Mouse (Mus musculus) A20 (cell line): ENCODE results near the gene Cnih3.

ENCODE experiments used
- DNase-seq: peaks from one replicate; pipeline ENCODE4 v3.0.0-alpha.2; 2011; ENCODE audit warnings: low read depth, low spot score

Gene Cnih3

GRCm38 (mm10) chr1:181352367-181353199 lies at the start of gene Cnih3:
Gene Cnih3 (plus strand): TSS chr1:181352628.
- no peak for DNase-seq

- DNase-seq, result no peak
Observed at GRCm38 (mm10) chr1:181307981-181308380, 44.4 kb upstream of the Cnih3 start.

- DNase-seq, result no peak
Observed at GRCm38 (mm10) chr1:181310712-181311111, 41.7 kb upstream of the Cnih3 start.

- no peak for DNase-seq
Observed at GRCm38 (mm10) chr1:181312115-181313045, 40.0 kb upstream of the Cnih3 start.

GRCm38 (mm10) chr1:181313046-181313415 lies 39.4 kb upstream of the Cnih3 start:
- peak; percentile 73 for DNase-seq

GRCm38 (mm10) chr1:181314301-181314700 lies 38.1 kb upstream of the Cnih3 start:
- DNase-seq, result no peak

GRCm38 (mm10) chr1:181315350-181315749 lies 37.1 kb upstream of the Cnih3 start:
- DNase-seq, result no peak

GRCm38 (mm10) chr1:181316571-181316970 lies 35.9 kb upstream of the Cnih3 start:
- peak; percentile 60 for DNase-seq

GRCm38 (mm10) chr1:181319466-181319865 lies 33.0 kb upstream of the Cnih3 start:
- DNase-seq, result no peak

GRCm38 (mm10) chr1:181321149-181321548 lies 31.3 kb upstream of the Cnih3 start:
- no peak for DNase-seq

- no peak for DNase-seq
Observed at GRCm38 (mm10) chr1:181323134-181323533, 29.3 kb upstream of the Cnih3 start.

- DNase-seq, result peak; percentile 10
Observed at GRCm38 (mm10) chr1:181327137-181327536, 25.3 kb upstream of the Cnih3 start.

- no peak for DNase-seq
Observed at GRCm38 (mm10) chr1:181327636-181328420, 24.6 kb upstream of the Cnih3 start.

GRCm38 (mm10) chr1:181329110-181329509 lies 23.3 kb upstream of the Cnih3 start:
- DNase-seq, result no peak

GRCm38 (mm10) chr1:181332597-181332996 lies 19.8 kb upstream of the Cnih3 start:
- DNase-seq, result peak; percentile 53

- no peak for DNase-seq
Observed at GRCm38 (mm10) chr1:181334329-181335018, 18.0 kb upstream of the Cnih3 start.

- no peak for DNase-seq
Observed at GRCm38 (mm10) chr1:181335019-181335365, 17.4 kb upstream of the Cnih3 start.

- no peak for DNase-seq
Observed at GRCm38 (mm10) chr1:181335388-181335787, 17.0 kb upstream of the Cnih3 start.

GRCm38 (mm10) chr1:181336857-181337256 lies 15.6 kb upstream of the Cnih3 start:
- DNase-seq, result no peak

- DNase-seq, result no peak
Observed at GRCm38 (mm10) chr1:181339106-181339505, 13.3 kb upstream of the Cnih3 start.

- no peak for DNase-seq
Observed at GRCm38 (mm10) chr1:181345547-181345946, 6.9 kb upstream of the Cnih3 start.
